Mouse (Mus musculus): ENCODE data around the gene Cbs.
"Not testable (repeated sequence)": the region's sequence is repeated elsewhere in the genome, so short reads cannot be mapped to it uniquely, and the experiment has no call there.

The Cbs gene

GRCm38 (mm10) chr17:31646199-31647002 is 9.4 kb upstream of the Cbs start:
- no peak for DNase-seq (ENCODE audit: low read depth, low spot score)

DNA sequence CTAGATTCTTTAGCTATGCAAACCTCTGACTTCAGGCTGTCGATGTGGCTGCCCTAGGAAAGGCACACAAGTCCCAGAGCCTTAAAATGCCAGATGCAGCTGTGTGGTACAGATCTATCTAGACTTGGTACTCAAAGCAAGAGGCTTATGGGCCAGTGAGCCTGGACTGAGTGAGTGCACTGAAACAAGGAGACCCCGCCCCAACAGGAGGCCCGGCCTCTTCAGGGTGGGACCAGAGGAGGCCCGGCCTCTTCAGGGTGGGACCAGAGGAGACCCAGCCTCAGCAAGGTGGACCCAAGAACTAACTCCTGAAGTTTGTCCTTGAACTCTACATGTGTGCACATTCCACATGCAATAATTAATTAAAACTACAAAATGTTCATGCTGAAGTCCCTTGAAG is 5.9 kb upstream of the Cbs start:
- DNase-seq (ENCODE audit: low read depth, low spot score): no peak

DNA sequence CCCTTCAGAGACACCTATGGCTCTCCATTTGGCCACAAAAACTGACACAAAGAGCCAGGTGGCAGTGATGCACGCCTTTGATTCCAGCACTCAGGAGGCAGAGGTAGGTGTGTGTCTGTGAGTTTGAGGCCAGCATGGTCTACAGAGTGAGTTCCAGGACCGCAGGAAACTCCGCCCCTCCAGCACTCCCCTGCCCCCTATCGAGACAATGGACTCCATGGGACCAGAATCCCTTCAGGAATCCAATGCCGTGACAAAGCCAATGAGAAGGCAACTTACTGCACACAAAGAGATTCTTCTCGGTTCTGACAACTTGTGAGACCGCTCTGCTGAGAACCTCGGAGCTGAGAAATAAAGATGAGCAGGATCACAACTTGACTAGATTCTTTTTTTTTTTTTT is 5.3 kb upstream of the Cbs start:
- no peak for DNase-seq (ENCODE audit: low read depth, low spot score)

DNA sequence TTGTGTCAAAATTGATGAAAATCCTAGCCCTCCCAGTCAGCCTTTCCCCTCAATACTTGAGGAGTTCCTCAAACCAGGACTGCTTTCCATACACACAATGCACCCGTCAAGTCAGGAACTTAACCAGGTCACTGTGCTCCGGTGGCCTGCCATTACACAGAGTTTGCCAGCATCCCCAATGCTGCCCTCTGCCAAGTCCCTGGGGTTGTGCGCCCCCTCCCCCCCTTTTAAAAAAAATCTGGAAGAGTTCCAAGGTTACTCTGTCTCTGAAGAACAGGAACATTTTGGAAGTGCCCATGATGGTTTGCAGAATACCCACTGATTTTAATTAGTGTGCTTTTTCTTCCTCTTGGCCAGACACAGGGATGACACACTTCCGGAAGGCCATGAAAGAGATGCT is 2.6 kb upstream of the Cbs start:
- no peak for DNase-seq (ENCODE audit: low read depth, low spot score)

DNA sequence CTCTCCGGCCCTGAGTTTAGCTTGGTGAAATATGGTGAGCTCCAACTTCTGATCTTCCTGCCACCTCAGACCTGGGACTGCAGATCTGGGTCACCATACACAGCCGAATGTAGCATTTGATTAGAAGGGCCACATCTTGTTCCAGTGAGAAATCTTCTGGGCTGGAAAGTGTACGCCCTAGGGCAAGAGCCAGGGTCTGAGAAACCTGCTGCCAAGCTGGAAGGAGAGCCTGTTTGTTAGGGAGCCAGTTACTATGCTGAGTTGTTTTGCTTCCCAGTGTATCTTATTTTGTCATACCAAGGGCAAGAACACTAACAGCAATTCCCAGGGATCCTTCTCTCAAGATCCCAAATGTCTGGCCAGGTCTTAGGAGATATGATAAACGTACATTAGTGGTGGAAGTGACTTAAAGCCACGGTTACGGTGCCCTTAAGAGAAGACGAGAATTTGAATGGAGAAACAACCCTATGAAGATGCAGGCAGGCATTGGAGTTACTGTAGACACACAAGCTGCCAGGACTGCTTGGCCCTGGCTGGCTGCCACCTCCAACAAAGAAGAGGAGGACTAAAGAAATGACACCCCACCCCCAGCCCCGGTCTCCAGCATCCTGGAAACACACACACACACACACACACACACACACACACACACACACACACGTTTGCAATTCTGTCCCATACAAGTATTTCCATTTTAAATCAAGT is 980 bp upstream of the Cbs start:
- no peak for DNase-seq (ENCODE audit: low read depth, low spot score)

DNA sequence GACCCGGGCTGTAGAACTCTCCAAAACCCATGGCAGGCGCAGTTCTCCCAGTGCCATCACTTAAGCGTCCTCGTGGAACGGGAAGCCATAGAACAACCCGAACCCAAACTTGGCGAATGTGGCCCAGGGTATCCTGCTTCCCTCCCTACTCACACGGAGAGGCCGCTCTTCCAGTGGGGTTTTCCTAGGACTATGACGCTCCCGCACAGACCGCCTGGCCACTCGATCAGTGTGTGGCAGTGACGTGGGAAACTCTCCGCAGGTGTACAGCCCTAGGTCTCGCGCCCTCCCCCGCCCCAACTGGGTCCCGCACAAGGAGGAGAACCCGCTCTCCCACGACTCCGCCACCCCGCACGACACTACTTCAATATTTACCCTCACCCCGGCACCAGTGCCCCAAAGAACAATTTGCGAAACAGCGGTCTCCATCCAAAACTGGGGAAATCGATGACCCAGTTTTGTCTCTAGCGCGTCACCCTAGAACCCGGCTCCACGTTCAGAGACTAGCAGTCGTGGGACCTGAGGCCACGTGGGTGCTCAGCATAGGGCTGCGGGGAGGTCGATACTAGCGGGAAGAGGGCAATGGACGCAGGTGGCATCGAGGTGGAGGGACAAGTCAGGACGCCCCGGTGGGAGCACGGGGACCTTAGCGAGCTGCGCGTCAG is 629 bp downstream of the Cbs start:
- DNase-seq (ENCODE audit: low read depth, low spot score): no peak

GRCm38 (mm10) chr17:31635781-31636180 is 1.3 kb downstream of the Cbs start:
- no peak for DNase-seq (ENCODE audit: low read depth, low spot score)

DNA sequence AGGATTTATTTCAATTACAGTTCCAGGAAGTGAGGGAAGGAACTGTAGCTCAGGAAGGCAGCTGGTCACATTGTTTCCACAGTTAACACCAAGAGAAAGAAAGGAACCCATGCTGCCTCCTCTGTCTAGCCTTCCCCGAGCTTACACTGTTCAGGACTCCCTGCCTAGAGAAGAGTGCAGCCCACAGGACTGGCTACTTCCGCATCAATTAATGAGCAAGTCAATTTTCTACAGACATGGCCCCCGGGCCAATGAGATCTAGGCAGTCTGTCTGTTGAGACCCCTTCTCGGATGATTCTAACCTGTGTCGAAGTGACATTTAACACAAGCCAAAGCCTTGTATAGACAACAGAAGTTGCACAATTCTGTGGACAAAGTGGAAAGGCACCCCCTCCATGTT is 2.1 kb downstream of the Cbs start:
- no peak for DNase-seq (ENCODE audit: low read depth, low spot score)

DNA sequence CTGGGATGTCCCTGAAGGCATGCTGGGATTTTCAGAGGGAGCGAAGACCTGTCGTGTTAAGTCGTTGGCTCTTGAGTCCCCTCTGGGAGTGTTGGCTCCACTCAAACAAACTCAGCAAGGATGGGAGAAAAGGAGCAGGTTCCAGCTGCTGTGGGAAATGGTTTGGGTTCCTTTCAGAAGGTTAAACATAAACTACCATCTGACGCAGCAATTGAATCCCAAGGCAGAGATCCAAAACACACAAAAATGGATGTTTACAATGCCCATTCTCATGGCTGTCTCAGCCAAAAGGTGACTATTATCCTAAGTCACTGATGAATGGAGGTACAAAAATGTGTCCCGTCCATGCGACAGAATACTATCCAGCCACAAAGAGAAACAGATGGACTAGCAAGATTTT is 4.0 kb downstream of the Cbs start:
- DNase-seq (ENCODE audit: low read depth, low spot score): no peak

DNA sequence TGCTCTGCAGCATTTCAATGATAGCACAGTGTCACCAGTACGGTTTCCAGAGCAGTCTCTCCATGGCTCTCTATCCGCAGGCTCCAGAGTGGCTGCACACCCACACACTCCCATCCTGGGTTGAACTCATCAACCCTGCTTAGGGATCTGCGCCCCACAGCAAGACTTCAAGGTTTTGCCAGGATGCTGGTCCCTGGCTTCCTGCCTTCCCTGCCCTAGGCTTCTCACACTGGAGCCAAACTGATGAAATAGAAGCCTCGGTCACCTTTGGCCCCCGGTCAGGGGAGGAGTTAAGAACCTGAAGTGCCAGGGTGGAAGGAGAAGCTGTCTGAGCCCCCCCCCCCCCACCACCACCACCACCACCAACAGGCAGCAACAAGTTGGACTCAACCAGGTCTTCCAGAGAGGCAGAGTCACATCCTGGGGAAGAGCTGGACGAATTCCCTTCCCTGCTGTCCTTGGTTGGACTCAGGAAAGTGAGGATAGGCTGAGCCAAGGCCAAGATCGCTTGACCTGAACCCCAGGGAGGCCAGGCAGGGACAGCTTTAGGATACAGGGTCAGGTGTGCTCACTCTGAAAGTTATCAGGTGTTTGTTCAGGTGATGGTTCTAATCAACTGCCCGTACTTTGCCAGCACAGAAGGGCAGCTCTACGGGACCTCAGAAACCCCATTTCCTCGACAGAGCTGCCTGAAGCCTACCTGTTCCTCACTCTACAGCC is 5.8 kb downstream of the Cbs start:
- no peak for DNase-seq (ENCODE audit: low read depth, low spot score)

DNA sequence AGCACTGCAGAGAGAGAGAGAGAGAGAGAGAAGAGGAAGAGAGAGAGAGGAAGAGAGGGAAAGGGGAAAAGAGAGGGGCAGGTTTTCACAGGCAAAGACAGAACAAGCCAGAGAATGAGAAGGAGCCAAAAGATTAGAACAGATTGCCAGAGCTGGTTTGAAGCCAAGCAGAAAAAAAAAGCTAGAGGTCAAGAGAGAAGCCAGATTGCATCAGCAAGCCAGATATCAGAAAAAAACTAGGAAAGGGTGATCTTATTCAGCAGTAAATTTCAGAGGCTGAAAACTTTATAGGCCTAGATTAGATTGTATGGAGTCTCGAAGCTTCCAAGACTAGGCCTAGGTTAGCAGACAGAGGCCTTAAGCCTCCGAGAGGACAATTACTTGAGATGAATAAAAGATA is 9.1 kb downstream of the Cbs start:
- DNase-seq (ENCODE audit: low read depth, low spot score): no peak

GRCm38 (mm10) chr17:31623101-31623500 is 13.9 kb downstream of the Cbs start:
- DNase-seq (ENCODE audit: low read depth, low spot score): no peak

- DNase-seq (ENCODE audit: low read depth, low spot score): no peak
These were observed 23.8 kb downstream of the Cbs start for GRCm38 (mm10) chr17:31613086-31613755.

DNA sequence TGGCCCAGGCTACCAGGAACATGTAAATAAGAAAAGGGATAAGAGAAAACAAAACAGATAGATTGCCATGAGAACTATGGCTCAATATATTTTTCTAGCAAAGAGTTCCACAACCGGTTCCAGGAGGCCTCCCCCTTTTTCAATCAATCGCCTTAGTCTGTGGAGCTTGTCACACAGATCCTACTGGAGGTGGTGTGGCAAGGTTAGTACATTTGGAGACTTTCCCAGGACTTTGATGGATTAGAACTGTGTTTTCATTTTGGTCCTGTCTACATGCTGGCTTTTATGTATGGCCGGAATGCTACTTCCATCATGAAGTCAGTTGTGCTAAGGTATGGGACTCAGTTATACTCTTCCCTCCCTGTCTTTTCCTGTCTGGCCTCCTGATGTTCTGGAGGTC is 27.1 kb downstream of the Cbs start:
- DNase-seq (ENCODE audit: low read depth, low spot score): no peak

DNA sequence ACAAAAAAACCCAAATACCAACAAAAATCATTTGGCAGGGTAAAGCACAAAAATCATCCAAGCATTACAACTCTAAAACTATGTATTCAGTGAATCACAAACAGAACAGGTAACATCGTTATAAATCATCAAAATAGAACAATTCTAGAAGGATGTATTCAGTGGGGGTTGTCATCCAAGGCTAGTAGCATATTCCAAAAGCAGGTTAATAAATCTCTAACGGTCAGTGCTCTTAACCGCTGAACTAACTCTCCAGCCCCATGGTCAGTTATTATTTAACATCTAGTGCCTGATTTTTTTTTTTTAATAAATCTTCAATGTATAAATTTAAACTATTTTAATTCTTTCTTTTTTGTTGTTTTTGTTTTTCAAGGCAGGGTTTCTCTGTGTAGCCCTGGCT is 27.9 kb downstream of the Cbs start:
- DNase-seq (ENCODE audit: low read depth, low spot score): not testable (repeated sequence)

- no peak for DNase-seq (ENCODE audit: low read depth, low spot score)
These were observed 29.6 kb downstream of the Cbs start for GRCm38 (mm10) chr17:31607256-31607951.

- no peak for DNase-seq (ENCODE audit: low read depth, low spot score)
These were observed 30.6 kb downstream of the Cbs start for GRCm38 (mm10) chr17:31606424-31606823.

DNA sequence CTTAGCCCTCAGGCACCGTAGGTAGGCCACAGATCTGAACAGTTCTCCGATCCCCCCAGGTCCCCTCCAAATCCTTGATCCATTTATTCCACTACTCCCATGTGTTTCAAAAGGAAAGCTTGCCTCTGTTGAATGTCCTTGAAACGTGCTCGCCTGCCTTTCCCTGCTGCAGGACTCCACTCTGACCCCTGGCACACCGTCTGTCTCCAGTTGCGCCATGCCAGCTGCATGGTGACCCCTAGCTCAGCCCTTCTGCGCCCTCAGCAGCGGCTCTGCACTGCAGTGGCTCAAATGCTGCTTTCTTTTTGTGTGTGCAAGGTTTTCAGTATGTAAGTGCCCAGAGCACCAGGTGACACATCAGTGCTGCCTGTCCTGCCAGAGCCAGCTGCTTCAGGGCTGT is 38.4 kb downstream of the Cbs start:
- DNase-seq (ENCODE audit: low read depth, low spot score): no peak

- DNase-seq (ENCODE audit: low read depth, low spot score): no peak
These were observed 39.1 kb downstream of the Cbs start for GRCm38 (mm10) chr17:31597957-31598356.

DNA sequence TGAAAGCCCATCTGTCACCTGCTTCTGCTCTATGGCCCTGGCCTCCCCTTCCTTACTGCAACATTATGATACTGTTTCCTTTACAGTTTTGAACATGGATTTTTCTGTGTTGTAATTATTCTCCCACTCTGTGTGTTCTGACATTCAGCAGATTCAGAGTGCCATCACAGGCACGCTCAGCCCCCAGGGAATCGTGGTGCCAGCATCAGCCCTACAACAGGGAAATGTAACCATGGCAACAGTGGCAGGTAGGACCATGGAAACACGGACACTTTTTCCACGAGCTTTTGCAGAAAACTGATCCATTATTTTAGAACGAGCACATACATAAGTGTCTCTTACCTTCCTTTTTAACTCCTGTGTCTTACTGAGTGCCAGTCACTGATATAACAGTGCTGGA is 42.0 kb downstream of the Cbs start:
- no peak for DNase-seq (ENCODE audit: low read depth, low spot score)

GRCm38 (mm10) chr17:31594590-31594989 is 42.4 kb downstream of the Cbs start:
- no peak for DNase-seq (ENCODE audit: low read depth, low spot score)

Data from retina, adult 2 months (tissue).